Mouse (Mus musculus) megakaryocyte, embryonic 14.5 days (primary cell): ENCODE results near the gene Rbck1. TPM values are rescaled to one million over a fixed set of nuclear protein-coding genes. Genes with fewer than 3 reads are reported as not detected.
"Not testable (repeated sequence)": the region's sequence is repeated elsewhere in the genome, so short reads cannot be mapped to it uniquely, and the experiment has no call there.

ENCODE experiments used
- H3K27me3 ChIP-seq: replicated peaks from 2 replicates; pipeline ENCODE3; 2012; ENCODE audit warnings: inconsistent platforms
- H3K36me3 ChIP-seq: replicated peaks from 2 replicates; pipeline ENCODE3; 2012; ENCODE audit warnings: low read length, inconsistent platforms, mixed read lengths
- H3K4me1 ChIP-seq: 2 replicates; pipeline ENCODE4 v1.6.1; 2012; ENCODE audit warnings: inconsistent platforms
- H3K4me3 ChIP-seq: replicated peaks from 2 replicates; pipeline ENCODE3; 2012; ENCODE audit warnings: moderate library complexity, mild to moderate bottlenecking, inconsistent platforms
- H3K9me3 ChIP-seq: 2 replicates; pipeline ENCODE4 v1.6.1; 2012; ENCODE audit warnings: inconsistent platforms
- FLI1 ChIP-seq: IDR thresholded peaks from 2 replicates; pipeline ENCODE4 v1.6.1; 2012; ENCODE audit warnings: low read length, inconsistent platforms, mixed read lengths
- GATA1 ChIP-seq: IDR thresholded peaks from 3 replicates; pipeline ENCODE4 v1.6.1; 2012; ENCODE audit warnings: mixed read lengths, low read length, inconsistent platforms, borderline replicate concordance
- polyA plus RNA-seq: library from polyadenylated mRNA; stranded (reverse); fragments of >175 nt; gene quantifications from 2 replicates; pipeline ENCODE4 v1.2.3, GENCODE M21; 2012; ENCODE audit warnings: low replicate concordance; ENCODE audit not compliant: insufficient read depth

The Rbck1 gene
- polyA plus RNA-seq, 1 experiment: 152 TPM

- TF ChIP-seq GATA1: no peak
- TF ChIP-seq FLI1: no peak
- Histone ChIP-seq H3K27me3 (no peaks in the 10 kb centered on the region), H3K36me3 (peaks cover 98% of the 10 kb centered on the region), H3K4me3 (no peak overlapping the region), H3K4me1 (no peaks in the 10 kb centered on the region), H3K9me3 (no peaks in the 10 kb centered on the region)
Observed at GRCm38 (mm10) chr2:152307186-152307585, 25.3 kb downstream of the Rbck1 start.

GRCm38 (mm10) chr2:152305480-152305879 lies 27.0 kb downstream of the Rbck1 start:
- Histone ChIP-seq H3K4me3 (no peak overlapping the region), H3K36me3 (peaks cover 95% of the 10 kb centered on the region), H3K9me3 (no peaks in the 10 kb centered on the region), H3K4me1 (no peaks in the 10 kb centered on the region), H3K27me3 (no peaks in the 10 kb centered on the region)
- TF ChIP-seq GATA1 (no peak), FLI1 (no peak)

GRCm38 (mm10) chr2:152303781-152304180 lies 28.7 kb downstream of the Rbck1 start:
- no peak overlapping the region for H3K4me3 ChIP-seq
- H3K36me3 ChIP-seq: peaks cover 88% of the 10 kb centered on the region

GRCm38 (mm10) chr2:152302862-152303261 lies 29.6 kb downstream of the Rbck1 start:
- H3K9me3 ChIP-seq: no peaks in the 10 kb centered on the region
- peaks cover 11% of the 10 kb centered on the region for H3K4me1 ChIP-seq
- no peak overlapping the region for H3K4me3 ChIP-seq
- no peaks in the 10 kb centered on the region for H3K27me3 ChIP-seq
- H3K36me3 ChIP-seq: peaks cover 80% of the 10 kb centered on the region
- TF ChIP-seq FLI1 (no peak), GATA1 (no peak)

More at GRCm38 (mm10) chr2:152303781-152304180, 28.7 kb downstream of the Rbck1 start:
- Histone ChIP-seq H3K4me1 (peaks cover 2% of the 10 kb centered on the region), H3K9me3 (no peaks in the 10 kb centered on the region), H3K27me3 (no peaks in the 10 kb centered on the region)
- TF ChIP-seq GATA1 (no peak), FLI1 (no peak)

- H3K36me3 ChIP-seq: peaks cover 19% of the 10 kb centered on the region
- peak overlapping the region; percentile 96 for H3K4me3 ChIP-seq
- H3K4me1 ChIP-seq: peaks cover 51% of the 10 kb centered on the region
- no peaks in the 10 kb centered on the region for H3K9me3 ChIP-seq
- H3K27me3 ChIP-seq: no peaks in the 10 kb centered on the region
- no peak for TF ChIP-seq GATA1
- TF ChIP-seq FLI1: no peak
Observed at GRCm38 (mm10) chr2:152294541-152294940, 37.9 kb downstream of the Rbck1 start.

GRCm38 (mm10) chr2:152293727-152294475 lies 38.6 kb downstream of the Rbck1 start, which contains the start of gene Tbc1d20:
Gene Tbc1d20 (plus strand): TSS chr2:152293828.
- Histone ChIP-seq H3K36me3 (peaks cover 19% of the 10 kb centered on the region), H3K9me3 (no peaks in the 10 kb centered on the region), H3K4me1 (peaks cover 51% of the 10 kb centered on the region), H3K4me3 (peak within 1 kb of the TSS; percentile 96), H3K27me3 (no peaks in the 10 kb centered on the region)
- TF ChIP-seq FLI1 (no peak), GATA1 (no peak)

- TF ChIP-seq FLI1 (no peak), GATA1 (no peak)
- no peaks in the 10 kb centered on the region for H3K9me3 ChIP-seq
- H3K4me3 ChIP-seq: peak overlapping the region; percentile 96
- peaks cover 44% of the 10 kb centered on the region for H3K4me1 ChIP-seq
- no peaks in the 10 kb centered on the region for H3K27me3 ChIP-seq
- peaks cover 21% of the 10 kb centered on the region for H3K36me3 ChIP-seq
Observed at GRCm38 (mm10) chr2:152293179-152293726, 39.2 kb downstream of the Rbck1 start.

GRCm38 (mm10) chr2:152292475-152292874 lies 40.0 kb downstream of the Rbck1 start:
- H3K27me3 ChIP-seq: no peaks in the 10 kb centered on the region
- H3K4me1 ChIP-seq: peaks cover 36% of the 10 kb centered on the region
- TF ChIP-seq GATA1: no peak
- no peak for TF ChIP-seq FLI1
- H3K36me3 ChIP-seq: peaks cover 27% of the 10 kb centered on the region
- H3K9me3 ChIP-seq: no peaks in the 10 kb centered on the region
- no peak overlapping the region for H3K4me3 ChIP-seq

- H3K4me1 ChIP-seq, H3K4me3 ChIP-seq, H3K9me3 ChIP-seq, H3K27me3 ChIP-seq: not testable (repeated sequence)
- peaks cover 37% of the 10 kb centered on the region for H3K36me3 ChIP-seq
Observed at GRCm38 (mm10) chr2:152289623-152290022, 42.8 kb downstream of the Rbck1 start.

- TF ChIP-seq GATA1 (no peak), FLI1 (no peak)
- H3K4me3 ChIP-seq: no peak overlapping the region
- no peaks in the 10 kb centered on the region for H3K9me3 ChIP-seq
- peaks cover under 1% of the 10 kb centered on the region for H3K4me1 ChIP-seq
- H3K36me3 ChIP-seq: peaks cover 53% of the 10 kb centered on the region
- no peaks in the 10 kb centered on the region for H3K27me3 ChIP-seq
Observed at GRCm38 (mm10) chr2:152288046-152288445, 44.4 kb downstream of the Rbck1 start.
